Mouse (Mus musculus): Measurements from ENCODE around the gene Sfxn5.

- TF ChIP-seq CTCF (IDR thresholded peaks at IDR 0.05) (no peak), EP300 (IDR thresholded peaks at IDR 0.05) (no peak)
Measured at GRCm38 (mm10) chr6:85295384-85296167, 37.6 kb downstream of the Sfxn5 start.
